Mouse (Mus musculus): ENCODE data around the gene Dpysl5. TPM values are rescaled to one million over a fixed set of nuclear protein-coding genes. Genes with fewer than 3 reads are reported as not detected.
A peak's percentile ranks its signal among the peaks of the same experiment; 100 is the strongest.

Gene Dpysl5
- polyA plus RNA-seq, 1 experiment from 2014 or later = 240 TPM

DNA sequence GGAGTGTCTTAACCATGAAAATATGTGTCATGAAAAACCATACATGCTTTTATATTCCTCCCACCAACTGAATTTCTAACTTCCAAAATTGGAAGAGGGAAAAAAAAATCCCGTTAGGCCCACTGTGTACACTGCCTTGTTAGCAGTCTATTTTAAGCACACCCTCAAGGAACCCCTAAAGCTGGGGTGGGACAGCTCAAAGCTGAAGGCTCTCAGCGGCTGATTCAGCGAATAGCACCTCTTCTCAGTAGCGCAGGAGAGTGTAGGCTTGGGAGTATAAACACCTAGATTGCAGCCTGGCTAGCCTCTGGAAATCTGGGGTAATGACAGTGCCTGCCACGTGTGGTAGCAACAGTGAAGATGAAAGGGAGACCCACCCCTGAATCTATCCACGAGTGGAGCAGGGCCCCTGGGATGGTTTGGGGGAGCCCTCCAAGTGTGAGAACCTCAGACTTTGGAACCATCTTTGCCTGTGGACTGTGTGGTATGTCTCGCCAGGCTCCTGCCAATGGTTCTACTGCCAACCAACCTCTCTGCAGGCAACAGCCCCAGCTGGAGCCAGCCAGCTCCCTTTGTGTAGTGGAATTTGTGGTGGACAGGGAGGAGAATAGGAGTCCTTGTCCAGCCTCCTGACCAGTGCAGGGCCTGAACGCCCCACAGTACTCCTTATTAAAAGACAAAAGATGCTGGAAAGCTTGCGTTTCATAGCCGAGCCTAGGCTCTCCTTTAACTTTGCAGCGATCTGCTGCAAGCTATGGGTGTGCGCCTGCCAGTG, 54.4 kb downstream of the Dpysl5 start:
- Histone ChIP-seq H3K4me1 (ENCODE audit: control insufficient read depth, insufficient read depth, low read length) (peaks cover 66% of the 10 kb centered on the region), H3K4me3 (replicated peaks; ENCODE audit: low read depth, low read length) (no peak overlapping the region), H3K27me3 (ENCODE audit: control insufficient read depth, insufficient read depth, low read length) (no peaks in the 10 kb centered on the region), H3K4me2 (ENCODE audit: low read length) (no peak overlapping the region), H3K36me3 (ENCODE audit: control insufficient read depth, insufficient read depth, low read length) (peaks cover 20% of the 10 kb centered on the region), H3K9ac (replicated peaks; ENCODE audit: low read length) (no peak overlapping the region), H3K27ac (replicated peaks; ENCODE audit: low read depth, low read length) (0 out of 2 replicates have a peak overlapping the region, but pooled peaks have one; percentile 52), H3K9me3 (ENCODE audit: control insufficient read depth, low read length) (no peaks in the 10 kb centered on the region)
- DNase-seq = no peak
- 71% methylated on average over 12 of the region's 12 CpGs for WGBS
- no peak for ATAC-seq (ENCODE audit: low FRiP score, low TSS enrichment)

GRCm38 (mm10) chr5:30768082-30768481, 56.7 kb downstream of the Dpysl5 start:
- Histone ChIP-seq H3K4me3 (replicated peaks; ENCODE audit: low read depth, low read length) (no peak overlapping the region), H3K27ac (replicated peaks; ENCODE audit: low read depth, low read length) (peak overlapping the region; percentile 72), H3K36me3 (ENCODE audit: control insufficient read depth, insufficient read depth, low read length) (peaks cover 17% of the 10 kb centered on the region), H3K4me2 (ENCODE audit: low read length) (no peak overlapping the region), H3K4me1 (ENCODE audit: control insufficient read depth, insufficient read depth, low read length) (peaks cover 55% of the 10 kb centered on the region), H3K9me3 (ENCODE audit: control insufficient read depth, low read length) (no peaks in the 10 kb centered on the region), H3K27me3 (ENCODE audit: control insufficient read depth, insufficient read depth, low read length) (no peaks in the 10 kb centered on the region), H3K9ac (replicated peaks; ENCODE audit: low read length) (no peak overlapping the region)
- 59% methylated on average over 4 of the region's 4 CpGs for WGBS
- ATAC-seq (ENCODE audit: low FRiP score, low TSS enrichment) = no peak
- peak; percentile 55 for DNase-seq

DNA sequence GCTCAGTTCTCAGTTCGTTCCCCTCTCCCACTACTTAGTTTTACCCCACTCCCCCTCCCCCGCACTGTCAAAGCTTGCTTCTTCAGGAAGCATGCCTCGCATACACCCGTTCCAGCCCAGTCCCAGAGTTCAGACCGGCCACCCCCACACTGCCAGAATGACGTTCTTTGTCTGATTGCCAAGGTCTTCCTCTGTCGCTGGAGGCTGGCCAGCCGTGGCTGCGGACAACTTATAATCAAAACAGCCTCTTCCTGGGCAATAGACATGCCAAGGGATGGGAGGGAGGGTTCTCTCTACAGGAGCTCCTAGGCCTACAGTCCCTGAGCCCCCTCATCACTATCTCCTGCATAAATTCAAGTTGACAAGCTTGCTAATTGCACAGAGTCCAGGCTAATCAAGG, 57.2 kb downstream of the Dpysl5 start:
- H3K36me3 ChIP-seq (ENCODE audit: control insufficient read depth, insufficient read depth, low read length) = peaks cover 17% of the 10 kb centered on the region
- no peaks in the 10 kb centered on the region for H3K27me3 ChIP-seq (ENCODE audit: control insufficient read depth, insufficient read depth, low read length)
- H3K4me2 ChIP-seq (ENCODE audit: low read length) = no peak overlapping the region
- DNase-seq (peak; percentile 74), ATAC-seq (ENCODE audit: low FRiP score, low TSS enrichment) (peak; percentile 59)
- H3K9ac ChIP-seq (replicated peaks; ENCODE audit: low read length) = no peak overlapping the region
- H3K9me3 ChIP-seq (ENCODE audit: control insufficient read depth, low read length) = no peaks in the 10 kb centered on the region
- H3K4me3 ChIP-seq (replicated peaks; ENCODE audit: low read depth, low read length) = no peak overlapping the region
- peaks cover 52% of the 10 kb centered on the region for H3K4me1 ChIP-seq (ENCODE audit: control insufficient read depth, insufficient read depth, low read length)
- H3K27ac ChIP-seq (replicated peaks; ENCODE audit: low read depth, low read length) = peak overlapping the region; percentile 72
- WGBS = 13% methylated on average over 9 of the region's 9 CpGs

- Histone ChIP-seq H3K36me3 (ENCODE audit: control insufficient read depth, insufficient read depth, low read length) (peaks cover 14% of the 10 kb centered on the region), H3K27ac (replicated peaks; ENCODE audit: low read depth, low read length) (peak overlapping the region; percentile 72; the same call in 1 of the 2 replicates), H3K4me1 (ENCODE audit: control insufficient read depth, insufficient read depth, low read length) (peaks cover 52% of the 10 kb centered on the region), H3K27me3 (ENCODE audit: control insufficient read depth, insufficient read depth, low read length) (no peaks in the 10 kb centered on the region), H3K4me2 (ENCODE audit: low read length) (no peak overlapping the region), H3K4me3 (replicated peaks; ENCODE audit: low read depth, low read length) (no peak overlapping the region), H3K9me3 (ENCODE audit: control insufficient read depth, low read length) (no peaks in the 10 kb centered on the region), H3K9ac (replicated peaks; ENCODE audit: low read length) (no peak overlapping the region)
- WGBS = 68% methylated on average over 9 of the region's 9 CpGs
- ATAC-seq (ENCODE audit: low FRiP score, low TSS enrichment) = no peak; the same call in 1 of the 2 replicates
- DNase-seq = no peak
These were observed 57.7 kb downstream of the Dpysl5 start for GRCm38 (mm10) chr5:30769075-30769474.

- Histone ChIP-seq H3K9ac (replicated peaks; ENCODE audit: low read length) (peak overlapping the region; percentile 26; the same call in 1 of the 2 replicates), H3K36me3 (ENCODE audit: control insufficient read depth, insufficient read depth, low read length) (peaks cover 31% of the 10 kb centered on the region), H3K4me2 (ENCODE audit: low read length) (peak overlapping the region; percentile 47), H3K4me1 (ENCODE audit: control insufficient read depth, insufficient read depth, low read length) (peaks cover 13% of the 10 kb centered on the region), H3K9me3 (ENCODE audit: control insufficient read depth, low read length) (no peaks in the 10 kb centered on the region), H3K4me3 (replicated peaks; ENCODE audit: low read depth, low read length) (peak overlapping the region; percentile 16), H3K27me3 (ENCODE audit: control insufficient read depth, insufficient read depth, low read length) (no peaks in the 10 kb centered on the region), H3K27ac (replicated peaks; ENCODE audit: low read depth, low read length) (peak overlapping the region; percentile 69)
- peak; percentile 79 for ATAC-seq (ENCODE audit: low FRiP score, low TSS enrichment)
- peak; percentile 97 for DNase-seq
- 8% methylated on average over 20 of the region's 20 CpGs for WGBS
These were observed 63.4 kb downstream of the Dpysl5 start for GRCm38 (mm10) chr5:30774601-30775371.

DNA sequence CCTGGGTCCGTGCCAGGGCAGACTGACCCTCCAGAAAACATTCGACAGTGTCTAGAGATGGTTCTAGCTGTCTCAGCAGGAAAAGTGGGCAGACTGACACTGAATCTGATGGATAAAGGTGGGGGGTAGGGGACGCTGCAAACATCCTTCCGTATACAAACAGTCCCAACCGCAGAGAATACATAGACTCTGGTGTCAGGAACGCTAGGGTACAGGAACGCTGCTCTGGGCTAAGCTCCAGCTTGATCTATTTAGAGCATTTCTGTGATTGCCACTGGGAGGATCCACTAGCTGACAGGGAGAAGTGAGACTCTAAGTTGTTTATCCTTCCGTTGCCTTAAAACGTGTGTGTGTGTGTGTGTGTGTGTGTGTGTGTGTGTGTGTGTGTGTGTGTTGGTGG, 69.3 kb downstream of the Dpysl5 start:
- no peak overlapping the region for H3K27ac ChIP-seq (replicated peaks; ENCODE audit: low read depth, low read length)
- peaks cover 90% of the 10 kb centered on the region for H3K36me3 ChIP-seq (ENCODE audit: control insufficient read depth, insufficient read depth, low read length)
- no peaks in the 10 kb centered on the region for H3K27me3 ChIP-seq (ENCODE audit: control insufficient read depth, insufficient read depth, low read length)
- no peak overlapping the region for H3K4me2 ChIP-seq (ENCODE audit: low read length)
- ATAC-seq (ENCODE audit: low FRiP score, low TSS enrichment) (no peak), DNase-seq (no peak)
- no peaks in the 10 kb centered on the region for H3K4me1 ChIP-seq (ENCODE audit: control insufficient read depth, insufficient read depth, low read length)
- H3K9me3 ChIP-seq (ENCODE audit: control insufficient read depth, low read length) = no peaks in the 10 kb centered on the region
- WGBS = 92% methylated on average over 9 of the region's 9 CpGs
- no peak overlapping the region for H3K4me3 ChIP-seq (replicated peaks; ENCODE audit: low read depth, low read length)
- no peak overlapping the region for H3K9ac ChIP-seq (replicated peaks; ENCODE audit: low read length)

DNA sequence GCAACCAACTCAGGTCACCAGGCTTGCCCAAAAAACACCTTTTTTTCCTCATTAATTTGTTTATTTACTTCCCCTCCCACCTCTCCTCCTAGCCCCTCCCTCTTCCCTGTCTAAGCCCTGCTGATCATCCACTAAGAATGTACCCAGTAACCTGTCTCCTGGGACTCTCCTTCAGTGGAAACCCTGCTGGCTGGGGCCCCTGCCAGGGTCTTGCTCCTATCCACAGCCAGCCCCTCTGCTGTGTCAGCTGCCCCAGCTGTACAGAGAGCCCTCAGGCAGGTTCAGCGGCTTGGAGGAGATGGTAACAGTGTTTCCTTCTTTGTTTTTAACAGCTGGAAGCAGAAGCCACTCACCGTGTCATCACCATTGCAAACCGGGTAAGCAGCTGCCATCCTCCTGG, 69.8 kb downstream of the Dpysl5 start:
- no peak overlapping the region for H3K4me3 ChIP-seq (replicated peaks; ENCODE audit: low read depth, low read length)
- no peak overlapping the region for H3K4me2 ChIP-seq (ENCODE audit: low read length)
- peaks cover 94% of the 10 kb centered on the region for H3K36me3 ChIP-seq (ENCODE audit: control insufficient read depth, insufficient read depth, low read length)
- H3K27me3 ChIP-seq (ENCODE audit: control insufficient read depth, insufficient read depth, low read length) = no peaks in the 10 kb centered on the region
- H3K9me3 ChIP-seq (ENCODE audit: control insufficient read depth, low read length) = no peaks in the 10 kb centered on the region
- H3K27ac ChIP-seq (replicated peaks; ENCODE audit: low read depth, low read length) = no peak overlapping the region
- 51% methylated on average over 3 of the region's 3 CpGs for WGBS
- H3K4me1 ChIP-seq (ENCODE audit: control insufficient read depth, insufficient read depth, low read length) = no peaks in the 10 kb centered on the region
- no peak overlapping the region for H3K9ac ChIP-seq (replicated peaks; ENCODE audit: low read length)
- DNase-seq (no peak), ATAC-seq (ENCODE audit: low FRiP score, low TSS enrichment) (no peak)

GRCm38 (mm10) chr5:30787381-30787780, 76.0 kb downstream of the Dpysl5 start:
- ATAC-seq (ENCODE audit: low FRiP score, low TSS enrichment) = no peak
- H3K27me3 ChIP-seq (ENCODE audit: control insufficient read depth, insufficient read depth, low read length) = no peaks in the 10 kb centered on the region
- H3K4me1 ChIP-seq (ENCODE audit: control insufficient read depth, insufficient read depth, low read length) = no peaks in the 10 kb centered on the region
- H3K27ac ChIP-seq (replicated peaks; ENCODE audit: low read depth, low read length) = no peak overlapping the region
- peaks cover 95% of the 10 kb centered on the region for H3K36me3 ChIP-seq (ENCODE audit: control insufficient read depth, insufficient read depth, low read length)
- WGBS = 91% methylated on average over 5 of the region's 5 CpGs
- no peak for DNase-seq
- H3K9ac ChIP-seq (replicated peaks; ENCODE audit: low read length) = no peak overlapping the region
- H3K4me2 ChIP-seq (ENCODE audit: low read length) = no peak overlapping the region
- H3K9me3 ChIP-seq (ENCODE audit: control insufficient read depth, low read length) = no peaks in the 10 kb centered on the region
- H3K4me3 ChIP-seq (replicated peaks; ENCODE audit: low read depth, low read length) = no peak overlapping the region
